Mouse (Mus musculus) lung, embryonic 14.5 days (tissue): Measurements from ENCODE around the gene Dph1. TPM values are rescaled to one million over a fixed set of nuclear protein-coding genes. Genes with fewer than 3 reads are reported as not detected.
A peak's percentile ranks its signal among the peaks of the same experiment; 100 is the strongest.

Experiments
- ATAC-seq: fragments of 200-750 bp; cut with Nextera tagmentation; 2 replicates; pipeline ENCODE4 v1.8.0; 2017; ENCODE audit warnings: mild to moderate bottlenecking, moderate TSS enrichment, moderate library complexity; ENCODE audit not compliant: insufficient read depth
- DNase-seq: peaks from one replicate; pipeline ENCODE4 v3.0.0-alpha.2; 2015
- H3K27ac ChIP-seq: fragments of 300-500 bp; sonication (generic); 2 replicates; pipeline ENCODE4 v1.5.1; 2014; ENCODE audit warnings: low read depth, mild to moderate bottlenecking, moderate library complexity
- H3K27me3 ChIP-seq: fragments of 300-500 bp; sonication (generic); 2 replicates; pipeline ENCODE4 v1.6.1; 2014; ENCODE audit warnings: low read length, control low read depth; ENCODE audit not compliant: insufficient read depth
- H3K36me3 ChIP-seq: fragments of 300-500 bp; sonication (generic); 2 replicates; pipeline ENCODE4 v1.6.1; 2014; ENCODE audit warnings: control low read depth; ENCODE audit not compliant: insufficient read depth
- H3K4me1 ChIP-seq: fragments of 300-500 bp; sonication (generic); 2 replicates; pipeline ENCODE4 v1.6.1; 2014; ENCODE audit warnings: antibody characterized with exemption, control low read depth; ENCODE audit not compliant: insufficient read depth
- H3K4me2 ChIP-seq: fragments of 300-500 bp; sonication (generic); 2 replicates; pipeline ENCODE4 v1.6.1; 2014; ENCODE audit warnings: mild to moderate bottlenecking
- H3K4me3 ChIP-seq: fragments of 300-500 bp; sonication (generic); 2 replicates; pipeline ENCODE4 v1.5.1; 2014; ENCODE audit warnings: low read depth, low read length
- H3K9ac ChIP-seq: fragments of 300-500 bp; sonication (generic); 2 replicates; pipeline ENCODE4 v1.6.1; 2014
- H3K9me3 ChIP-seq: fragments of 300-500 bp; sonication (generic); 2 replicates; pipeline ENCODE4 v1.6.1; 2016; ENCODE audit warnings: low read depth, low read length, control low read depth
- CTCF ChIP-seq: IDR thresholded peaks from 2 replicates; pipeline ENCODE4 v1.5.1; 2016; ENCODE audit warnings: antibody characterized with exemption, low read depth
- WGBS: fragments of 180-500 bp; shearing (Covaris S2); extraction: QIAGEN DNeasy Blood & Tissue Kit; methylation state at CpG from one replicate; pipeline ENCODE4 v1.1.7; 2014; 5-methylcytosine and 5-hydroxymethylcytosine counted together
- polyA plus RNA-seq: library from polyadenylated mRNA; unstranded; fragments of >200 nt; fragmentation: Nextera tagmentation; extraction: Ambion mirVana; gene quantifications from 2 replicates; pipeline ENCODE4 v1.2.1, GENCODE M21; 2014

The Dph1 gene
- polyA plus RNA-seq, 1 experiment from 2014 or later, result 26.5 TPM

GRCm38 (mm10) chr11:75203926-75204325 is 12.9 kb upstream of the Dph1 start:
- Histone ChIP-seq H3K27ac (no peak overlapping the region), H3K4me3 (no peak overlapping the region), H3K36me3 (no peaks in the 10 kb centered on the region), H3K27me3 (no peaks in the 10 kb centered on the region), H3K9me3 (no peaks in the 10 kb centered on the region; the same call in 1 of the 2 replicates), H3K9ac (no peak overlapping the region), H3K4me2 (no peak overlapping the region), H3K4me1 (no peaks in the 10 kb centered on the region)
- DNase-seq (no peak), ATAC-seq (no peak)
- TF ChIP-seq CTCF, result no peak
- 60% methylated on average over 4 of the region's 4 CpGs for WGBS

- Histone ChIP-seq H3K4me1 (no peaks in the 10 kb centered on the region), H3K9me3 (no peaks in the 10 kb centered on the region; the same call in 1 of the 2 replicates), H3K4me3 (no peak overlapping the region), H3K36me3 (no peaks in the 10 kb centered on the region), H3K27me3 (peaks cover 8% of the 10 kb centered on the region; the same call in 1 of the 2 replicates), H3K27ac (no peak overlapping the region), H3K9ac (no peak overlapping the region), H3K4me2 (no peak overlapping the region)
- WGBS, result 34% methylated on average over 8 of the region's 8 CpGs
- TF ChIP-seq CTCF, result no peak
- ATAC-seq, result no peak
- DNase-seq, result peak; percentile 20
Observed at GRCm38 (mm10) chr11:75201721-75202120, 10.7 kb upstream of the Dph1 start.

DNA sequence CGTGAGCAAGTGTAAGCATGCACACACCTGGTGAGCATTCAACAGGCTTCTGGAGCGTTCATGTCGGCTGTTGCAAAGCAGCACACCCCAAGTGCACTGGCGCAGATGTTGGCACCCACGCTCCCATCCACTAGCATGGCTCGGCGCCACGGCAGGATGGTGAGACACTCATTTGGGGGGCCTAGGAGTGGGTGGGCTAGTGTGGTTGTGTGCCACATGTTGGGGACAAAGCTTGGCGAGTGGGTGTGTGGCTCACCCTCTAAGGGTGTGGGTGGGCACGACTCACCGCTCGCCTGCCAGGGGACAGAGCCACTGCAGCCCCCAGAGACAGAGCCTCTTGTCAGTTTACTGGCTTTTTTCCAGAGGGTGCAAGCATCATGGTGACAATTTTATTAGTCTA is 9.9 kb upstream of the Dph1 start:
- 83% methylated on average over 12 of the region's 12 CpGs for WGBS
- DNase-seq (no peak), ATAC-seq (no peak)
- Histone ChIP-seq H3K9ac (no peak overlapping the region), H3K4me2 (no peak overlapping the region), H3K4me1 (no peaks in the 10 kb centered on the region), H3K9me3 (no peaks in the 10 kb centered on the region; the same call in 1 of the 2 replicates), H3K4me3 (no peak overlapping the region), H3K27me3 (peaks cover 16% of the 10 kb centered on the region), H3K36me3 (no peaks in the 10 kb centered on the region), H3K27ac (no peak overlapping the region)
- no peak for TF ChIP-seq CTCF

DNA sequence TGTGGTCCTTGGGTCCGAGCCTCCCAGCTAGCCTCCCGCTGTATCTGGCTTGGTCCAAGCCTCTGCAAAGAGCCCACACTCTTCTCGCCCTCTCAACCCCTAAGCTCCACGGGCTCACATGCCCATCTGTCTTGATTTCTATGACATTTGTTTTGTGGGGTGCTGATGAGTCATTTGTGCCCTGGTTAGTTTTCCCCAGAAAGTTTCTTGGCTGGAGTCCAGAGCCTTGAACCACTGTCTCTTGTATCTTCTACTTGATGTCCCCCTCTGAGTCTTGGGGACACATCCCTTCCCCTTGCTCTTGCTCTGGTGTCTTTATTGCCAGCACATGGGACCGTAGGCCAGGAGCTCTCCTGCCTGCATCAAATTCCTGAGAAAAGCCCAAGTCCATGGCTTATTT is 8.9 kb upstream of the Dph1 start:
- TF ChIP-seq CTCF, result no peak
- H3K27me3 ChIP-seq, result peaks cover 26% of the 10 kb centered on the region
- no peak overlapping the region for H3K9ac ChIP-seq
- no peaks in the 10 kb centered on the region for H3K36me3 ChIP-seq
- no peak overlapping the region for H3K27ac ChIP-seq
- no peak overlapping the region for H3K4me3 ChIP-seq
- ATAC-seq (no peak), DNase-seq (no peak)
- H3K9me3 ChIP-seq, result no peaks in the 10 kb centered on the region; the same call in 1 of the 2 replicates
- WGBS, result 58% methylated on average over 5 of the region's 5 CpGs
- no peaks in the 10 kb centered on the region for H3K4me1 ChIP-seq
- no peak overlapping the region for H3K4me2 ChIP-seq

DNA sequence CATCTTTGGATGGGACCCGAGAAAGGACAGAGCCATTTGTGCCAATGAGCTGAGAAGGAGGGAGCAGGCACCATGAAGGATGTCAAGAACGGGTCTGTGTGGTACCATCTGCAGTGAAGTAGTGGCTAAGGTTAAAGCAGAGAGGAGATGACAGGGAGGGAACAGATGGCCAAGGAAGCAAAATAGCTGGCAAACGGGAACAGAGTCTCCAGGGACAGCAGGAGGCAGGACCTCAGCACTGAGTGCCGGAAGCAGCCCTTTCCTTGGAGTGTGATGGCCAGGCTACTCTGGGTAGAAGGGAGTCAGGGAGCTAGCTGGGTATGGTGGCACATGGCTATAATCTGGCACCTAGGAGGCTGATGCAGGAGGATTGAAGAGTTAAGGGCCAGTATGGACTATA is 7.8 kb upstream of the Dph1 start:
- peaks cover 37% of the 10 kb centered on the region for H3K27me3 ChIP-seq
- DNase-seq (no peak), ATAC-seq (no peak)
- no peak overlapping the region for H3K27ac ChIP-seq
- no peaks in the 10 kb centered on the region; the same call in 1 of the 2 replicates for H3K4me1 ChIP-seq
- no peak overlapping the region for H3K4me2 ChIP-seq
- TF ChIP-seq CTCF, result no peak
- H3K9ac ChIP-seq, result no peak overlapping the region
- no peaks in the 10 kb centered on the region for H3K36me3 ChIP-seq
- 63% methylated on average over 4 of the region's 4 CpGs for WGBS
- H3K9me3 ChIP-seq, result no peaks in the 10 kb centered on the region; the same call in 1 of the 2 replicates
- H3K4me3 ChIP-seq, result no peak overlapping the region

- Histone ChIP-seq H3K4me1 (peaks cover 3% of the 10 kb centered on the region), H3K36me3 (no peaks in the 10 kb centered on the region)
- WGBS, result 40% methylated on average over 7 of the region's 7 CpGs
Observed at GRCm38 (mm10) chr11:75197956-75198355, 6.9 kb upstream of the Dph1 start.

GRCm38 (mm10) chr11:75196131-75196530 is 5.1 kb upstream of the Dph1 start:
- 56% methylated on average over 6 of the region's 6 CpGs for WGBS
- Histone ChIP-seq H3K9me3 (no peaks in the 10 kb centered on the region; the same call in 1 of the 2 replicates), H3K9ac (no peak overlapping the region), H3K27ac (no peak overlapping the region), H3K27me3 (peaks cover 47% of the 10 kb centered on the region), H3K36me3 (no peaks in the 10 kb centered on the region), H3K4me3 (no peak overlapping the region), H3K4me1 (peaks cover 4% of the 10 kb centered on the region), H3K4me2 (no peak overlapping the region)
- TF ChIP-seq CTCF, result no peak
- DNase-seq (no peak), ATAC-seq (no peak)

More at GRCm38 (mm10) chr11:75197956-75198355, 6.9 kb upstream of the Dph1 start:
- H3K4me2 ChIP-seq, result no peak overlapping the region
- no peak overlapping the region for H3K27ac ChIP-seq
- H3K4me3 ChIP-seq, result no peak overlapping the region
- no peaks in the 10 kb centered on the region; the same call in 1 of the 2 replicates for H3K9me3 ChIP-seq
- no peak overlapping the region for H3K9ac ChIP-seq
- DNase-seq (no peak), ATAC-seq (no peak)
- no peak for TF ChIP-seq CTCF
- H3K27me3 ChIP-seq, result peaks cover 45% of the 10 kb centered on the region
